Mouse (Mus musculus): ENCODE measurements around the gene Olfr646. TPM values are rescaled to one million over a fixed set of nuclear protein-coding genes. Genes with fewer than 3 reads are reported as not detected.

Gene Olfr646
- total and polyA plus RNA-seq, 3 experiments, result 0.08 TPM; not detected in 2

DNA sequence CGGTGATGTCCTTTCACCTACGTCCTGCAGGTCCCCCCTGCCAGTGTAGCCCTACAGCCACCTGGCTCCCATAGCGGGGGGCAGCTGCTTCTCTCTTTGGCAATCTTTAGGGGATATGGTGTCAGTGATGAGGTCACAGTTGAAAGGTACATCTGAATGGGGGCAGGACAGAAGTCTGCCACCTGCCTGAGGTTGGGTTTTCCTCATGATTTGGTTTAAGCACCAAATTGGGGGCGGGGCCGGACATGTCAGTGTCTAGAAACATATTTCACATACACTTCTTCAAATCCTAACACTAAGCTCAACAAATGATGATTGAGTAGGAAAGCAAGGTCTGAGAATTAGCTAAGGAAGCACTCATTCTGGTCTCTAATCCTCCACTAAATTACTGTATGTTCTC is 25.1 kb downstream of the Olfr646 start, which contains the start of gene Ubqln5:
Gene Ubqln5 (minus strand): TSS at position 101 of the 400 bp plus-strand sequence.
- Histone ChIP-seq H3K79me2 (replicated peaks; ENCODE audit: control insufficient read depth, insufficient read depth, low read length) (no peaks in the 10 kb centered on the region), H3K4me1 (ENCODE audit: control insufficient read depth, insufficient read depth, low read length) (no peaks in the 10 kb centered on the region), H3K27me3 (ENCODE audit: control insufficient read depth, insufficient read depth, low read length) (no peaks in the 10 kb centered on the region), H3K4me3 (no peak within 1 kb of the TSS), H3K36me3 (ENCODE audit: control insufficient read depth, insufficient read depth, low read length) (no peaks in the 10 kb centered on the region), H3K9ac (ENCODE audit: low read depth, low read length) (no peak within 1 kb of the TSS), H3K27ac (no peak within 1 kb of the TSS)
- 84% methylated on average over 5 of the region's 5 CpGs for WGBS
- DNase-seq, result no peak
- TF ChIP-seq EP300 (IDR thresholded peaks at IDR 0.05; ENCODE audit: insufficient read depth, low read depth, low read length) (no peak), POLR2A (IDR thresholded peaks at IDR 0.05; ENCODE audit: insufficient read depth, low read depth, low read length) (no peak), CTCF (IDR thresholded peaks at IDR 0.05) (no peak)
- intact Hi-C loops (cut with DNase I), result no loop called here

GRCm38 (mm10) chr7:104137305-104137704 is 32.6 kb downstream of the Olfr646 start, which contains the start of gene Olfr643:
TSS of gene Olfr643 (minus strand) at chr7:104137405.
- H3K4me3 ChIP-seq, result no peak within 1 kb of the TSS
- H3K4me1 ChIP-seq (ENCODE audit: control insufficient read depth, insufficient read depth, low read length), result no peaks in the 10 kb centered on the region
- no peak for DNase-seq
- TF ChIP-seq POLR2A (IDR thresholded peaks at IDR 0.05; ENCODE audit: insufficient read depth, low read depth, low read length) (no peak), EP300 (IDR thresholded peaks at IDR 0.05; ENCODE audit: insufficient read depth, low read depth, low read length) (no peak), CTCF (IDR thresholded peaks at IDR 0.05) (no peak)
- no peaks in the 10 kb centered on the region for H3K27me3 ChIP-seq (ENCODE audit: control insufficient read depth, insufficient read depth, low read length)
- H3K79me2 ChIP-seq (replicated peaks; ENCODE audit: control insufficient read depth, insufficient read depth, low read length), result no peaks in the 10 kb centered on the region
- no peaks in the 10 kb centered on the region for H3K36me3 ChIP-seq (ENCODE audit: control insufficient read depth, insufficient read depth, low read length)
- no peak within 1 kb of the TSS for H3K27ac ChIP-seq
- no peak within 1 kb of the TSS for H3K9ac ChIP-seq (ENCODE audit: low read depth, low read length)
- intact Hi-C loops (cut with DNase I), result no loop called here
- WGBS, result 80% methylated on average over 5 of the region's 5 CpGs

DNA sequence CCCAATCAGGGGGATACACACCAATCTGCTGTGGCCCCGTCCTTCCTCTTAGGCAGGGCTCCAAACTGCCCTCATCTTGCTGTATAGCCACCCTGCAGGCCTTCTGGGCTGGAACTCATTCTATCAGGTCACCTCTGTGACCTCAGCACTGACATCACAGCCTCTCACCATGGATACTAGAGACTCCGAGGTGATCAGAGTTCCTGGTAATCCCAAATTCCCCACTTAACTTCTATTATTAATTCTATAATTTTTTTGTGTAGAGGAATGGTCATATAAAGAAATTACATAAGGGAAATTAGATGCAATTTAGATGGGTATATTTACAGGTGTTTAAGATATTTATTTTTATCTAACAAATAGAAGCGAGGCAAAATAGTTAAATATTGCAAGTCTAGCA is 38.5 kb downstream of the Olfr646 start, which contains the start of gene Ubqln3:
Gene Ubqln3 (minus strand): TSS at position 101 of the 400 bp plus-strand sequence.
- no peak within 1 kb of the TSS for H3K9ac ChIP-seq (ENCODE audit: low read depth, low read length)
- no peak for TF ChIP-seq POLR2A (IDR thresholded peaks at IDR 0.05; ENCODE audit: insufficient read depth, low read depth, low read length)
- TF ChIP-seq EP300 (IDR thresholded peaks at IDR 0.05; ENCODE audit: insufficient read depth, low read depth, low read length), result no peak
- no peak for TF ChIP-seq CTCF (IDR thresholded peaks at IDR 0.05)
- H3K36me3 ChIP-seq (ENCODE audit: control insufficient read depth, insufficient read depth, low read length), result no peaks in the 10 kb centered on the region
- intact Hi-C loops (cut with DNase I), result no loop called here
- H3K27ac ChIP-seq, result no peak within 1 kb of the TSS
- whole genome bisulfite sequencing, result 62% methylated on average over 3 of the region's 3 CpGs
- no peaks in the 10 kb centered on the region for H3K27me3 ChIP-seq (ENCODE audit: control insufficient read depth, insufficient read depth, low read length)
- H3K4me1 ChIP-seq (ENCODE audit: control insufficient read depth, insufficient read depth, low read length), result no peaks in the 10 kb centered on the region
- no peaks in the 10 kb centered on the region for H3K79me2 ChIP-seq (replicated peaks; ENCODE audit: control insufficient read depth, insufficient read depth, low read length)
- H3K4me3 ChIP-seq, result no peak within 1 kb of the TSS
- no peak for DNase-seq

DNA sequence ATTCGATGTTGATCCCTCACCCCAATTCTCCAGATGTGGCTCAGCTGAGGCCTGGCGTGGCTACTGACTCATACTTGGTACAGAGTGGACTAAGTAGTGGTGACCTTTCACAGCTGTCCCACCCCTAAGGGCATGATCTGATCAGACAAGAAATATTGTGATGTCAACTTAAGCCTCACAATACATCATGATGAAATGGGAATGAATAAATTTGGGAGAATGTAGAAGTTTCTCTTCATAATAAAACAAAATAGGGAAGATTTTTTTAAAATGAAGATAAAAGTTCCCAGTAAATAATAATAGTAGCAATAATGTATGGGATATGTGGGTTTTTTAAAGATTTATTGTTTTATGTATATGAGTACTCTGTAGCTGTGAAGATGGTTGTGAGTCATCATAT is 45.8 kb downstream of the Olfr646 start, which contains the start of gene Ubqlnl:
Gene Ubqlnl (minus strand): TSS at position 101 of the 400 bp plus-strand sequence.
- no peaks in the 10 kb centered on the region for H3K4me1 ChIP-seq (ENCODE audit: control insufficient read depth, insufficient read depth, low read length)
- H3K9ac ChIP-seq (ENCODE audit: low read depth, low read length), result no peak within 1 kb of the TSS
- no peak within 1 kb of the TSS for H3K4me3 ChIP-seq
- no peaks in the 10 kb centered on the region for H3K27me3 ChIP-seq (ENCODE audit: control insufficient read depth, insufficient read depth, low read length)
- no peak for DNase-seq
- no peaks in the 10 kb centered on the region for H3K36me3 ChIP-seq (ENCODE audit: control insufficient read depth, insufficient read depth, low read length)
- H3K79me2 ChIP-seq (replicated peaks; ENCODE audit: control insufficient read depth, insufficient read depth, low read length), result no peaks in the 10 kb centered on the region
- intact Hi-C loops (cut with DNase I), result no loop called here
- no peak within 1 kb of the TSS for H3K27ac ChIP-seq
- WGBS, result 86% methylated on average over 2 of the region's 2 CpGs
- TF ChIP-seq CTCF (IDR thresholded peaks at IDR 0.05) (no peak), POLR2A (IDR thresholded peaks at IDR 0.05; ENCODE audit: insufficient read depth, low read depth, low read length) (no peak), EP300 (IDR thresholded peaks at IDR 0.05; ENCODE audit: insufficient read depth, low read depth, low read length) (no peak)

Other genes starting within 250 kb of the Olfr646 start
- not detected for gene Olfr66, start 218.6 kb upstream of the Olfr646 start, total RNA-seq (2021)
- not detected in 2 replicates for gene Olfr66, start 218.6 kb upstream of the Olfr646 start, polyA plus RNA-seq (2012; rRNA removed)
- not detected for gene Olfr64, start 210.4 kb upstream of the Olfr646 start, total RNA-seq (2021)
- gene Olfr64, start 210.4 kb upstream of the Olfr646 start, polyA plus RNA-seq (2012; rRNA removed), result not detected in 2 replicates
- gene Olfr65, start 201.4 kb upstream of the Olfr646 start, total RNA-seq (2021), result not detected
- gene Olfr65, start 201.4 kb upstream of the Olfr646 start, polyA plus RNA-seq (2012; rRNA removed), result not detected in 2 replicates
- gene Olfr631, start 176.0 kb upstream of the Olfr646 start, total RNA-seq (2021), result not detected
- not detected in 2 replicates for gene Olfr631, start 176.0 kb upstream of the Olfr646 start, polyA plus RNA-seq (2012; rRNA removed)
- gene Olfr632, start 170.5 kb upstream of the Olfr646 start, total RNA-seq (2021), result not detected
- not detected in 2 replicates for gene Olfr632, start 170.5 kb upstream of the Olfr646 start, polyA plus RNA-seq (2012; rRNA removed)
- gene Olfr633, start 160.4 kb upstream of the Olfr646 start, total RNA-seq (2021), result not detected
- gene Olfr633, start 160.4 kb upstream of the Olfr646 start, polyA plus RNA-seq (2012; rRNA removed), result not detected in 2 replicates
- not detected for gene Olfr635, start 133.7 kb upstream of the Olfr646 start, total RNA-seq (2021)
- not detected in 2 replicates for gene Olfr635, start 133.7 kb upstream of the Olfr646 start, polyA plus RNA-seq (2012; rRNA removed)
- gene Olfr638, start 106.1 kb upstream of the Olfr646 start, total RNA-seq (2021), result not detected
- not detected in 2 replicates for gene Olfr638, start 106.1 kb upstream of the Olfr646 start, polyA plus RNA-seq (2012; rRNA removed)
- gene Olfr639, start 87.6 kb upstream of the Olfr646 start, total RNA-seq (2021), result under 1 TPM in 1 of 2 experiments, not detected in 1; 0.02 TPM
- gene Olfr639, start 87.6 kb upstream of the Olfr646 start, polyA plus RNA-seq (2012; rRNA removed), result not detected in 2 replicates
- not detected for gene Olfr640, start 79.3 kb upstream of the Olfr646 start, total RNA-seq (2021)
- gene Olfr640, start 79.3 kb upstream of the Olfr646 start, polyA plus RNA-seq (2012; rRNA removed), result not detected in 2 replicates
- not detected for gene Olfr641, start 69.4 kb upstream of the Olfr646 start, total RNA-seq (2021)
- not detected in 2 replicates for gene Olfr641, start 69.4 kb upstream of the Olfr646 start, polyA plus RNA-seq (2012; rRNA removed)
- not detected for gene Olfr642, start 52.2 kb upstream of the Olfr646 start, total RNA-seq (2021)
- gene Olfr642, start 52.2 kb upstream of the Olfr646 start, polyA plus RNA-seq (2012; rRNA removed), result not detected in 2 replicates
- not detected for gene 4930516K23Rik, start 43.4 kb upstream of the Olfr646 start, total RNA-seq (2021)
- not detected in 2 replicates for gene 4930516K23Rik, start 43.4 kb upstream of the Olfr646 start, polyA plus RNA-seq (2012; rRNA removed)
- gene Olfr644, start 33.0 kb upstream of the Olfr646 start, total RNA-seq (2021), result not detected
- gene Olfr644, start 33.0 kb upstream of the Olfr646 start, polyA plus RNA-seq (2012; rRNA removed), result not detected in 2 replicates
- gene Olfr645, start 19.4 kb upstream of the Olfr646 start, total RNA-seq (2021), result not detected
- gene Olfr645, start 19.4 kb upstream of the Olfr646 start, polyA plus RNA-seq (2012; rRNA removed), result not detected in 2 replicates
- gene Ubqln5, start 25.0 kb downstream of the Olfr646 start, total RNA-seq (2021), result not detected
- gene Ubqln5, start 25.0 kb downstream of the Olfr646 start, polyA plus RNA-seq (2012; rRNA removed), result 0.06 TPM in 1 of 2 replicates, not detected in the other
- not detected for gene Olfr643, start 32.5 kb downstream of the Olfr646 start, total RNA-seq (2021)
- gene Olfr643, start 32.5 kb downstream of the Olfr646 start, polyA plus RNA-seq (2012; rRNA removed), result not detected in 2 replicates
- gene Ubqln3, start 38.4 kb downstream of the Olfr646 start, total RNA-seq (2021), result not detected
- gene Ubqln3, start 38.4 kb downstream of the Olfr646 start, polyA plus RNA-seq (2012; rRNA removed), result 0.18 TPM in 2 replicates
- not detected for gene Ubqlnl, start 45.7 kb downstream of the Olfr646 start, total RNA-seq (2021)
- 0.06 and 0.14 TPM in 2 replicates for gene Ubqlnl, start 45.7 kb downstream of the Olfr646 start, polyA plus RNA-seq (2012; rRNA removed)
- not detected for gene Olfm5, start 60.0 kb downstream of the Olfr646 start, total RNA-seq (2021)
- not detected in 2 replicates for gene Olfm5, start 60.0 kb downstream of the Olfr646 start, polyA plus RNA-seq (2012; rRNA removed)
- gene Olfr648, start 78.5 kb downstream of the Olfr646 start, total RNA-seq (2021), result not detected
- not detected in 2 replicates for gene Olfr648, start 78.5 kb downstream of the Olfr646 start, polyA plus RNA-seq (2012; rRNA removed)
- gene Olfr649, start 91.1 kb downstream of the Olfr646 start, total RNA-seq (2021), result not detected
- not detected in 2 replicates for gene Olfr649, start 91.1 kb downstream of the Olfr646 start, polyA plus RNA-seq (2012; rRNA removed)
- gene Trim6, start 113.9 kb downstream of the Olfr646 start, total RNA-seq (2021), result under 1 TPM; 0.10 to 0.34 TPM
- 0.33 and 1.3 TPM in 2 replicates for gene Trim6, start 113.9 kb downstream of the Olfr646 start, polyA plus RNA-seq (2012; rRNA removed)
- gene Trim34a, start 139.6 kb downstream of the Olfr646 start, total RNA-seq (2021), result 1 to 10 TPM; 3.9 to 4.0 TPM
- gene Trim34a, start 139.6 kb downstream of the Olfr646 start, polyA plus RNA-seq (2012; rRNA removed), result 2.9 and 5.4 TPM in 2 replicates
- gene Trim5, start 183.2 kb downstream of the Olfr646 start, total RNA-seq (2021), result 1 to 10 TPM; 2.1 TPM
- 0.41 and 0.50 TPM in 2 replicates for gene Trim5, start 183.2 kb downstream of the Olfr646 start, polyA plus RNA-seq (2012; rRNA removed)
- gene Trim12a, start 210.6 kb downstream of the Olfr646 start, total RNA-seq (2021), result 1 to 10 TPM; 5.8 to 6.3 TPM
- gene Trim12a, start 210.6 kb downstream of the Olfr646 start, polyA plus RNA-seq (2012; rRNA removed), result 2.9 and 4.0 TPM in 2 replicates
- under 1 TPM in 1 of 2 experiments, not detected in 1; 0.39 TPM for gene Trim34b, start 224.6 kb downstream of the Olfr646 start, total RNA-seq (2021)
- 2.2 and 3.5 TPM in 2 replicates for gene Trim34b, start 224.6 kb downstream of the Olfr646 start, polyA plus RNA-seq (2012; rRNA removed)
- gene Trim12c, start 248.5 kb downstream of the Olfr646 start, total RNA-seq (2021), result 1 to 10 TPM; 4.1 to 5.5 TPM
- gene Trim12c, start 248.5 kb downstream of the Olfr646 start, polyA plus RNA-seq (2012; rRNA removed), result 2.6 and 4.2 TPM in 2 replicates